Mouse (Mus musculus) hindbrain, embryonic 15.5 days (tissue): ENCODE measurements at regions not wholly inside any gene's neighbourhood (a gene's known extent, or its start where the extent isn't known, plus 50 kb on each side); places are given as distances from the start of the nearest gene placed in this dataset.

ENCODE experiments used
- ATAC-seq: fragments of 200-750 bp; cut with Nextera tagmentation; 2 replicates; pipeline ENCODE4 v1.8.0; 2017; ENCODE audit warnings: low read depth, moderate number of reproducible peaks, moderate TSS enrichment; ENCODE audit not compliant: low FRiP score
- H3K27ac ChIP-seq: fragments of 300-500 bp; sonication (generic); replicated peaks from 2 replicates; pipeline ENCODE4 v1.5.1; 2015; ENCODE audit warnings: mild to moderate bottlenecking, inconsistent platforms
- H3K27me3 ChIP-seq: fragments of 300-500 bp; sonication (generic); 2 replicates; pipeline ENCODE4 v1.6.1; 2015; ENCODE audit warnings: control low read depth, inconsistent platforms
- H3K36me3 ChIP-seq: fragments of 300-500 bp; sonication (generic); 2 replicates; pipeline ENCODE4 v1.6.1; 2015; ENCODE audit warnings: control low read depth, inconsistent platforms
- H3K4me1 ChIP-seq: fragments of 300-500 bp; sonication (generic); replicated peaks from 2 replicates; pipeline ENCODE4 v1.6.1; 2015; ENCODE audit warnings: control low read depth, inconsistent platforms
- H3K4me2 ChIP-seq: fragments of 300-500 bp; sonication (generic); 2 replicates; pipeline ENCODE4 v1.6.1; 2015; ENCODE audit warnings: moderate library complexity, mild to moderate bottlenecking, inconsistent platforms
- H3K4me3 ChIP-seq: fragments of 300-500 bp; sonication (generic); 2 replicates; pipeline ENCODE4 v1.5.1; 2015; ENCODE audit warnings: mild to moderate bottlenecking, inconsistent platforms
- H3K9ac ChIP-seq: fragments of 300-500 bp; sonication (generic); 2 replicates; pipeline ENCODE4 v1.6.1; 2015; ENCODE audit warnings: inconsistent platforms
- H3K9me3 ChIP-seq: fragments of 300-500 bp; sonication (generic); 2 replicates; pipeline ENCODE4 v1.6.1; 2016; ENCODE audit warnings: control low read depth, inconsistent platforms
- WGBS: fragments of 180-500 bp; shearing (Covaris S2); methylation state at CpG from one replicate; pipeline ENCODE4 v1.1.7; 2015; 5-methylcytosine and 5-hydroxymethylcytosine counted together

GRCm38 (mm10) chr13:44279036-44279435, 450.2 kb upstream of the Jarid2 start:
- H3K9me3 ChIP-seq, result no peaks in the 10 kb centered on the region
- H3K27ac ChIP-seq, result no peak overlapping the region
- no peak for ATAC-seq
- H3K9ac ChIP-seq, result no peak overlapping the region
- 54% methylated on average over 4 of the region's 4 CpGs for WGBS
- no peak overlapping the region for H3K4me3 ChIP-seq
- no peak overlapping the region for H3K4me2 ChIP-seq
- no peaks in the 10 kb centered on the region for H3K36me3 ChIP-seq
- peaks cover 14% of the 10 kb centered on the region for H3K4me1 ChIP-seq
- no peaks in the 10 kb centered on the region for H3K27me3 ChIP-seq

- Histone ChIP-seq H3K4me2 (no peak overlapping the region), H3K27me3 (no peaks in the 10 kb centered on the region), H3K9me3 (no peaks in the 10 kb centered on the region), H3K4me3 (no peak overlapping the region), H3K27ac (no peak overlapping the region), H3K4me1 (peaks cover 14% of the 10 kb centered on the region), H3K36me3 (no peaks in the 10 kb centered on the region), H3K9ac (no peak overlapping the region)
- ATAC-seq, result no peak
- WGBS, result 94% methylated on average over 8 of the region's 8 CpGs
These were observed 449.0 kb upstream of the Jarid2 start for GRCm38 (mm10) chr13:44280296-44280695.

- Histone ChIP-seq H3K27ac (no peak overlapping the region), H3K36me3 (no peaks in the 10 kb centered on the region), H3K9ac (no peak overlapping the region), H3K27me3 (no peaks in the 10 kb centered on the region), H3K4me1 (peaks cover 14% of the 10 kb centered on the region), H3K4me2 (no peak overlapping the region), H3K4me3 (no peak overlapping the region), H3K9me3 (no peaks in the 10 kb centered on the region)
- ATAC-seq, result no peak
- WGBS, result 47% methylated on average over 6 of the region's 6 CpGs
These were observed 447.5 kb upstream of the Jarid2 start for GRCm38 (mm10) chr13:44281796-44282195.

GRCm38 (mm10) chr13:44282306-44282705, 447.0 kb upstream of the Jarid2 start:
- 67% methylated on average over 9 of the region's 9 CpGs for WGBS
- no peak overlapping the region for H3K4me2 ChIP-seq
- no peaks in the 10 kb centered on the region for H3K36me3 ChIP-seq
- no peak for ATAC-seq
- H3K4me3 ChIP-seq, result no peak overlapping the region
- peaks cover 14% of the 10 kb centered on the region for H3K4me1 ChIP-seq
- no peaks in the 10 kb centered on the region for H3K27me3 ChIP-seq
- no peak overlapping the region for H3K9ac ChIP-seq
- H3K27ac ChIP-seq, result no peak overlapping the region
- H3K9me3 ChIP-seq, result no peaks in the 10 kb centered on the region

- H3K9me3 ChIP-seq, result no peaks in the 10 kb centered on the region
- H3K27ac ChIP-seq, result no peak overlapping the region
- H3K4me3 ChIP-seq, result no peak overlapping the region
- H3K27me3 ChIP-seq, result no peaks in the 10 kb centered on the region
- H3K36me3 ChIP-seq, result no peaks in the 10 kb centered on the region
- 61% methylated on average over 16 of the region's 16 CpGs for WGBS
- no peak overlapping the region for H3K4me2 ChIP-seq
- ATAC-seq, result no peak
- no peak overlapping the region for H3K9ac ChIP-seq
- H3K4me1 ChIP-seq, result peaks cover 14% of the 10 kb centered on the region
These were observed 446.3 kb upstream of the Jarid2 start for GRCm38 (mm10) chr13:44282731-44283571.

- Histone ChIP-seq H3K4me3 (no peak overlapping the region), H3K36me3 (no peaks in the 10 kb centered on the region), H3K4me2 (no peak overlapping the region), H3K9ac (no peak overlapping the region), H3K27me3 (no peaks in the 10 kb centered on the region), H3K4me1 (peaks cover 7% of the 10 kb centered on the region), H3K9me3 (no peaks in the 10 kb centered on the region), H3K27ac (no peak overlapping the region)
- 100% methylated on average over 1 of the region's 1 CpGs for WGBS
- ATAC-seq, result no peak
These were observed 443.4 kb upstream of the Jarid2 start for GRCm38 (mm10) chr13:44285881-44286280.

GRCm38 (mm10) chr13:44290199-44290598, 439.1 kb upstream of the Jarid2 start:
- no peak for ATAC-seq
- Histone ChIP-seq H3K4me2 (no peak overlapping the region), H3K4me1 (no peaks in the 10 kb centered on the region), H3K36me3 (no peaks in the 10 kb centered on the region), H3K9ac (no peak overlapping the region), H3K4me3 (no peak overlapping the region), H3K27me3 (no peaks in the 10 kb centered on the region), H3K27ac (no peak overlapping the region), H3K9me3 (no peaks in the 10 kb centered on the region)
- 96% methylated on average over 2 of the region's 2 CpGs for whole genome bisulfite sequencing

GRCm38 (mm10) chr13:44292476-44293056, 436.7 kb upstream of the Jarid2 start:
- no peaks in the 10 kb centered on the region for H3K36me3 ChIP-seq
- 77% methylated on average over 6 of the region's 6 CpGs for WGBS
- no peak for ATAC-seq

GRCm38 (mm10) chr13:44293736-44294416, 435.4 kb upstream of the Jarid2 start:
- 65% methylated on average over 15 of the region's 15 CpGs for WGBS
- no peak overlapping the region for H3K27ac ChIP-seq
- no peak overlapping the region for H3K4me2 ChIP-seq
- H3K27me3 ChIP-seq, result no peaks in the 10 kb centered on the region
- H3K9ac ChIP-seq, result no peak overlapping the region
- ATAC-seq, result no peak
- no peaks in the 10 kb centered on the region for H3K36me3 ChIP-seq
- H3K4me3 ChIP-seq, result no peak overlapping the region
- H3K4me1 ChIP-seq, result no peaks in the 10 kb centered on the region
- no peaks in the 10 kb centered on the region for H3K9me3 ChIP-seq

More at GRCm38 (mm10) chr13:44292476-44293056, 436.7 kb upstream of the Jarid2 start:
- Histone ChIP-seq H3K4me3 (no peak overlapping the region), H3K9ac (no peak overlapping the region), H3K4me2 (no peak overlapping the region), H3K27ac (no peak overlapping the region), H3K9me3 (no peaks in the 10 kb centered on the region), H3K4me1 (no peaks in the 10 kb centered on the region), H3K27me3 (no peaks in the 10 kb centered on the region)

GRCm38 (mm10) chr13:44295621-44296020, 433.7 kb upstream of the Jarid2 start:
- no peak for ATAC-seq
- H3K9me3 ChIP-seq, result no peaks in the 10 kb centered on the region
- 66% methylated on average over 10 of the region's 10 CpGs for WGBS

GRCm38 (mm10) chr13:44300611-44301010, 428.7 kb upstream of the Jarid2 start:
- no peak overlapping the region for H3K4me3 ChIP-seq
- H3K9ac ChIP-seq, result no peak overlapping the region
- 87% methylated on average over 10 of the region's 10 CpGs for WGBS

More at GRCm38 (mm10) chr13:44295621-44296020, 433.7 kb upstream of the Jarid2 start:
- Histone ChIP-seq H3K4me3 (no peak overlapping the region), H3K4me2 (no peak overlapping the region), H3K9ac (no peak overlapping the region), H3K4me1 (no peaks in the 10 kb centered on the region), H3K27me3 (no peaks in the 10 kb centered on the region), H3K36me3 (no peaks in the 10 kb centered on the region), H3K27ac (no peak overlapping the region)

GRCm38 (mm10) chr13:44301215-44301614, 428.1 kb upstream of the Jarid2 start:
- Histone ChIP-seq H3K4me3 (no peak overlapping the region), H3K4me1 (no peaks in the 10 kb centered on the region), H3K36me3 (no peaks in the 10 kb centered on the region), H3K27me3 (no peaks in the 10 kb centered on the region), H3K27ac (no peak overlapping the region), H3K4me2 (no peak overlapping the region), H3K9me3 (no peaks in the 10 kb centered on the region), H3K9ac (no peak overlapping the region)
- no peak for ATAC-seq
- WGBS, result 91% methylated on average over 7 of the region's 7 CpGs

More at GRCm38 (mm10) chr13:44300611-44301010, 428.7 kb upstream of the Jarid2 start:
- Histone ChIP-seq H3K27me3 (no peaks in the 10 kb centered on the region), H3K36me3 (no peaks in the 10 kb centered on the region), H3K4me1 (no peaks in the 10 kb centered on the region), H3K9me3 (no peaks in the 10 kb centered on the region), H3K27ac (no peak overlapping the region), H3K4me2 (no peak overlapping the region)
- ATAC-seq, result no peak
